Mouse (Mus musculus) stomach, embryonic 15.5 days (tissue): ENCODE measurements around the gene Klhdc4. TPM values are rescaled to one million over a fixed set of nuclear protein-coding genes. Genes with fewer than 3 reads are reported as not detected.

ENCODE experiments used
- ATAC-seq: fragments of 200-750 bp; cut with Nextera tagmentation; 2 replicates; pipeline ENCODE4 v1.8.0; 2017; ENCODE audit warnings: low read depth, moderate number of reproducible peaks, moderate TSS enrichment; ENCODE audit not compliant: insufficient read depth, low FRiP score
- H3K27ac ChIP-seq: fragments of 300-500 bp; sonication (generic); 2 replicates; pipeline ENCODE4 v1.5.1; 2015; ENCODE audit warnings: mild to moderate bottlenecking, inconsistent platforms
- H3K27me3 ChIP-seq: fragments of 300-500 bp; sonication (generic); replicated peaks from 2 replicates; pipeline ENCODE4 v1.6.1; 2015; ENCODE audit warnings: inconsistent platforms
- H3K36me3 ChIP-seq: fragments of 300-500 bp; sonication (generic); 2 replicates; pipeline ENCODE4 v1.6.1; 2015; ENCODE audit warnings: inconsistent platforms
- H3K4me1 ChIP-seq: fragments of 300-500 bp; sonication (generic); 2 replicates; pipeline ENCODE4 v1.6.1; 2015; ENCODE audit warnings: inconsistent platforms
- H3K4me2 ChIP-seq: fragments of 300-500 bp; sonication (generic); 2 replicates; pipeline ENCODE4 v1.6.1; 2015; ENCODE audit warnings: mild to moderate bottlenecking, inconsistent platforms
- H3K4me3 ChIP-seq: fragments of 300-500 bp; sonication (generic); replicated peaks from 2 replicates; pipeline ENCODE4 v1.5.1; 2015; ENCODE audit warnings: inconsistent platforms
- H3K9ac ChIP-seq: fragments of 300-500 bp; sonication (generic); 2 replicates; pipeline ENCODE4 v1.6.1; 2015; ENCODE audit warnings: inconsistent platforms
- H3K9me3 ChIP-seq: fragments of 300-500 bp; sonication (generic); 2 replicates; pipeline ENCODE4 v1.6.1; 2016; ENCODE audit warnings: inconsistent platforms
- WGBS: fragments of 180-500 bp; shearing (Covaris S2); methylation state at CpG from one replicate; pipeline ENCODE4 v1.1.7; 2015; 5-methylcytosine and 5-hydroxymethylcytosine counted together
- polyA plus RNA-seq: library from polyadenylated mRNA; unstranded; fragments of >200 nt; fragmentation: Nextera tagmentation; extraction: Ambion mirVana; gene quantifications from 2 replicates; pipeline ENCODE4 v1.2.1, GENCODE M21; 2015

Klhdc4 gene
- polyA plus RNA-seq, 1 experiment from 2014 or later: 36.2 TPM

GRCm38 (mm10) chr8:121861806-121862548 is 32.6 kb upstream of the Klhdc4 start:
- no peak overlapping the region for H3K27ac ChIP-seq
- ATAC-seq: peak; percentile 67; the same call in 1 of the 2 replicates
- H3K4me2 ChIP-seq: no peak overlapping the region
- WGBS: 63% methylated on average over 12 of the region's 12 CpGs
- H3K27me3 ChIP-seq: no peaks in the 10 kb centered on the region
- H3K4me1 ChIP-seq: 0 out of 2 replicates have a peak, but pooled peaks cover 3% of the 10 kb centered on the region
- H3K36me3 ChIP-seq: no peaks in the 10 kb centered on the region
- no peaks in the 10 kb centered on the region for H3K9me3 ChIP-seq
- H3K9ac ChIP-seq: no peak overlapping the region
- H3K4me3 ChIP-seq: no peak overlapping the region

DNA sequence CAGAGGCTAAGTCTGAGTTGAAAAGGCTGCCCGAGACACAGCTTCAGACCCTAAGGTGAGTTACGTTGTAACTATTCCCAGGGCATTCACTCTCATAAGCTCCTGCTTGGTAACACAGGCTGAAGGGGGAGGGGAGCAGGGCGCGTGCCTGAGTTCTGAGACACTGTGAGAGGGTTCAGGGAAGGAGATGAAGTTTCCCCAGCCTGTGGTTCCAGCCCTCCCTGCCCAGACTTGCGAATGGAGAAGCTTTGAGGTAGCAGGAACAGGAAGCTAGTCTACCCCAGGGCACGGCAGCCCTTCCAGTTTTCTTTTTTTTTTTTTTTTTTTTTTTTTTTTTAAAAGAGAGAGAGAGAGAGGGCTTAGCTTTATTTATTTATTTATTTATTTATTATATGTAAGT is 31.9 kb upstream of the Klhdc4 start:
- no peaks in the 10 kb centered on the region for H3K27me3 ChIP-seq
- H3K9me3 ChIP-seq: no peaks in the 10 kb centered on the region
- H3K36me3 ChIP-seq: no peaks in the 10 kb centered on the region
- no peak for ATAC-seq
- 0 out of 2 replicates have a peak, but pooled peaks cover 3% of the 10 kb centered on the region for H3K4me1 ChIP-seq
- no peak overlapping the region for H3K4me3 ChIP-seq
- H3K27ac ChIP-seq: no peak overlapping the region; the same call in 1 of the 2 replicates
- WGBS: 45% methylated on average over 6 of the region's 6 CpGs
- no peak overlapping the region for H3K4me2 ChIP-seq
- no peak overlapping the region for H3K9ac ChIP-seq

DNA sequence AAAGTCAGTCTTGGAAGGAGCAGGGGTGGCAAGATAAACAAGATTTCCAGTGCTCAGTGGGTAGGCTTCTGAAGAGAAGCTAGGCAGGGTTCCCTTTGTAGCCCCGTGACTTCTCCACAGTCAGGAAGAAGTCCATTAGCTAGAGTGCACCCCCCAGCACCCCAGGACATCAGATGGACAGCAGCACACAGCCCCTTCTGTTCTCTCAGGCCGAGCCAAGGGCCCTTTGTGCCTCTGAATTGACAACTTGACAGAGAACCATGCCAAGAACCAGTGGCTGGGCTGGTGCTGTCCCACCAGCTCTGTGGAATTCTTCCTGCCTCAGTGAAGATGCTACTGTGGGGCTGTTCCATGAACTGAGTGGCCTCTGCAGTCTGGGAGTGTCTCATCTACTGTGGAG is 28.4 kb upstream of the Klhdc4 start:
- no peaks in the 10 kb centered on the region for H3K36me3 ChIP-seq
- H3K9me3 ChIP-seq: no peaks in the 10 kb centered on the region
- H3K4me1 ChIP-seq: 0 out of 2 replicates have a peak, but pooled peaks cover 3% of the 10 kb centered on the region
- H3K27me3 ChIP-seq: no peaks in the 10 kb centered on the region
- no peak overlapping the region for H3K27ac ChIP-seq
- ATAC-seq: no peak
- no peak overlapping the region for H3K9ac ChIP-seq
- no peak overlapping the region for H3K4me2 ChIP-seq
- 36% methylated on average over 2 of the region's 2 CpGs for WGBS
- H3K4me3 ChIP-seq: no peak overlapping the region

DNA sequence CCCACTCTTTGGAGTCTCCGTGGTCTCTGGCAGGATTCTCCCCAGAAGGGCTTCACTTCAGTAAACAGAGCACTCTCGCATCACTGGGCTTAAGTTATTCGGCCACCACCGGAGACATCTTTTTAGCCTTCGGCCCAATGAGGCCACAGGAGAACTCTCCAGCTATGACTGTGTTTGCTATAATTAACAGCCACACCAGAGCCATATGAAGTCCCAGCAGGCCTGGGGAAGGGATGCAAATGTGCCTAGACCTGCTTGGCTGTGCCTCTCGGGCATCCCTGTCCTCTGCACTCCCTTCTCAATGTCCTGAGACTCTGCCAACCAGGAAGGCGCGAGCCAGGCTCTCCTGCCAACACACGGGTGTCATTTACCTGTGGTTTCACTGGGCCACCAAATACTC is 28.0 kb upstream of the Klhdc4 start:
- 71% methylated on average over 9 of the region's 9 CpGs for WGBS
- Histone ChIP-seq H3K9ac (no peak overlapping the region), H3K27me3 (no peaks in the 10 kb centered on the region), H3K36me3 (no peaks in the 10 kb centered on the region), H3K27ac (no peak overlapping the region), H3K9me3 (no peaks in the 10 kb centered on the region), H3K4me3 (no peak overlapping the region), H3K4me1 (peaks cover 7% of the 10 kb centered on the region; the same call in 1 of the 2 replicates), H3K4me2 (no peak overlapping the region)
- ATAC-seq: no peak

- no peak overlapping the region for H3K9ac ChIP-seq
- no peaks in the 10 kb centered on the region for H3K36me3 ChIP-seq
- H3K4me2 ChIP-seq: no peak overlapping the region
- ATAC-seq: no peak
- 77% methylated on average over 14 of the region's 14 CpGs for WGBS
- no peak overlapping the region for H3K27ac ChIP-seq
- no peak overlapping the region for H3K4me3 ChIP-seq
- no peaks in the 10 kb centered on the region for H3K9me3 ChIP-seq
- no peaks in the 10 kb centered on the region for H3K27me3 ChIP-seq
- peaks cover 16% of the 10 kb centered on the region; the same call in 1 of the 2 replicates for H3K4me1 ChIP-seq
Observed at GRCm38 (mm10) chr8:121856071-121856746, 26.8 kb upstream of the Klhdc4 start.

DNA sequence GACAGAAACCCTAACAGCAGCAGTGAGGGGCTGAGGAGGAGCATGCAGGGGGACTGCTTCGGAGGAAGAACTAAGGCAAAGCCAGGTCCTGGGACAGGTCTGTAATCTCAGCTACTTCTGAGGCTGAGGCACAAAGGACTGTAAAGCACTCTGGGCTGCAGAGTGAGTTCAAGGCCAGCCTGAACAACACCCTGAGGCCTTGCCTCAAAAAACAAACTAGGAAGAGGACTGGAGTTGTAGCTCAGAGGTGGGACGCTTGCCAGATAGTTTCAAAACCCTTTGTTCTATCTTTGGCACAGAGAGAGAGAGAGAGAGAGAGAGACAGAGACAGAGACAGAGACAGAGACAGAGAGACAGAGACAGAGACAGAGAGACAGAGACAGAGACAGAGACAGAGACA is 24.2 kb upstream of the Klhdc4 start:
- Histone ChIP-seq H3K4me2 (no peak overlapping the region), H3K27me3 (no peaks in the 10 kb centered on the region), H3K9me3 (no peaks in the 10 kb centered on the region), H3K4me3 (no peak overlapping the region), H3K4me1 (peaks cover 18% of the 10 kb centered on the region; the same call in 1 of the 2 replicates), H3K9ac (no peak overlapping the region), H3K27ac (no peak overlapping the region), H3K36me3 (no peaks in the 10 kb centered on the region)
- 66% methylated on average over 2 of the region's 2 CpGs for WGBS
- ATAC-seq: no peak

- no peak overlapping the region for H3K27ac ChIP-seq
- no peak overlapping the region for H3K9ac ChIP-seq
- no peak overlapping the region for H3K4me2 ChIP-seq
- 40% methylated on average over 7 of the region's 7 CpGs for WGBS
- peaks cover 18% of the 10 kb centered on the region; the same call in 1 of the 2 replicates for H3K4me1 ChIP-seq
- H3K36me3 ChIP-seq: no peaks in the 10 kb centered on the region
- no peaks in the 10 kb centered on the region for H3K9me3 ChIP-seq
- ATAC-seq: no peak
- H3K27me3 ChIP-seq: no peaks in the 10 kb centered on the region
- no peak overlapping the region for H3K4me3 ChIP-seq
Observed at GRCm38 (mm10) chr8:121852464-121852863, 23.1 kb upstream of the Klhdc4 start.

- WGBS: 39% methylated on average over 7 of the region's 7 CpGs
- H3K4me1 ChIP-seq: peaks cover 18% of the 10 kb centered on the region; the same call in 1 of the 2 replicates
- no peak overlapping the region for H3K9ac ChIP-seq
- H3K9me3 ChIP-seq: no peaks in the 10 kb centered on the region
- H3K27me3 ChIP-seq: no peaks in the 10 kb centered on the region
- H3K4me2 ChIP-seq: peak overlapping the region; percentile 61; the same call in 1 of the 2 replicates
- no peaks in the 10 kb centered on the region for H3K36me3 ChIP-seq
- ATAC-seq: no peak
- H3K4me3 ChIP-seq: no peak overlapping the region
- no peak overlapping the region for H3K27ac ChIP-seq
Observed at GRCm38 (mm10) chr8:121851716-121852115, 22.3 kb upstream of the Klhdc4 start.

- Histone ChIP-seq H3K4me2 (peak overlapping the region; percentile 61), H3K27me3 (no peaks in the 10 kb centered on the region), H3K9me3 (no peaks in the 10 kb centered on the region), H3K36me3 (no peaks in the 10 kb centered on the region), H3K4me3 (peak overlapping the region; percentile 21), H3K27ac (peak overlapping the region; percentile 44; the same call in 1 of the 2 replicates), H3K4me1 (peaks cover 18% of the 10 kb centered on the region; the same call in 1 of the 2 replicates), H3K9ac (no peak overlapping the region)
- WGBS: 3% methylated on average over 24 of the region's 24 CpGs
- peak; percentile 79 for ATAC-seq
Observed at GRCm38 (mm10) chr8:121850821-121851470, 21.6 kb upstream of the Klhdc4 start.

GRCm38 (mm10) chr8:121850436-121850820 is 21.1 kb upstream of the Klhdc4 start:
- ATAC-seq: no peak
- H3K9ac ChIP-seq: no peak overlapping the region
- no peaks in the 10 kb centered on the region for H3K27me3 ChIP-seq
- WGBS: 48% methylated on average over 12 of the region's 12 CpGs
- H3K27ac ChIP-seq: 0 out of 2 replicates have a peak overlapping the region, but pooled peaks have one; percentile 14
- no peaks in the 10 kb centered on the region for H3K36me3 ChIP-seq
- no peaks in the 10 kb centered on the region for H3K9me3 ChIP-seq
- no peak overlapping the region for H3K4me3 ChIP-seq
- H3K4me2 ChIP-seq: peak overlapping the region; percentile 61
- H3K4me1 ChIP-seq: peaks cover 18% of the 10 kb centered on the region; the same call in 1 of the 2 replicates

DNA sequence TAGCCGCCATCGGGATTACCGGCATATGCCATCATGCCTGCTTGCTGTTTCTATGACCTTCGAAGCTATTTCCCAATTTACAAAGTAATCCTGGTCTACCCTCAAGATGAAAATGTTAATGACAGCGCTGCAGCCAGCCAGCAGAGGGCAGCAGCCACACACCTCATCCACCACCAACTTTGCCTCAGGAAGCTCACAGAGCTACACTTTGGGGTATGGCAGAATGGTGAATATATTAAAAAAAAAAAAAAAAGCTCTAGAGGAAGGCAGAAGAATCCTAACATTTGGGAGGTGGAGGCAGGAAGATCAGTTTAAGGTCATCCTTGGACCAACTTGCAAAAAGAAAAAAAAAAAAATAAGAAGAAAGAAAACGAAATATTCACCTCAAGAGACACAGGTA is 20.6 kb upstream of the Klhdc4 start:
- Histone ChIP-seq H3K36me3 (no peaks in the 10 kb centered on the region), H3K9me3 (no peaks in the 10 kb centered on the region), H3K9ac (no peak overlapping the region), H3K27me3 (no peaks in the 10 kb centered on the region), H3K4me1 (peaks cover 18% of the 10 kb centered on the region; the same call in 1 of the 2 replicates), H3K4me2 (no peak overlapping the region), H3K27ac (no peak overlapping the region), H3K4me3 (no peak overlapping the region)
- ATAC-seq: no peak
- WGBS: 12% methylated on average over 6 of the region's 6 CpGs
